Mouse (Mus musculus) ES-Bruce4 (cell line): ENCODE measurements around the gene Asb1.

ENCODE experiments used
- CTCF ChIP-seq: IDR thresholded peaks from one replicate; pipeline ENCODE4 v1.8.1; 2011; ENCODE audit warnings: low read depth, low read length
- EP300 ChIP-seq: IDR thresholded peaks from 2 replicates; pipeline ENCODE4 v1.6.1; 2011; ENCODE audit warnings: low read depth, low read length; ENCODE audit not compliant: insufficient read depth
- POLR2A ChIP-seq: IDR thresholded peaks from one replicate; pipeline ENCODE4 v1.8.1; 2011; ENCODE audit warnings: low read length; ENCODE audit not compliant: insufficient read depth

- TF ChIP-seq CTCF: peak; percentile 22
- no peak for TF ChIP-seq POLR2A
- no peak for TF ChIP-seq EP300
Observed at GRCm38 (mm10) chr1:91574208-91574607, 33.9 kb downstream of the Asb1 start.
